ENCODE assay signal across 9 mouse cellular contexts in the genomic region with DNA sequence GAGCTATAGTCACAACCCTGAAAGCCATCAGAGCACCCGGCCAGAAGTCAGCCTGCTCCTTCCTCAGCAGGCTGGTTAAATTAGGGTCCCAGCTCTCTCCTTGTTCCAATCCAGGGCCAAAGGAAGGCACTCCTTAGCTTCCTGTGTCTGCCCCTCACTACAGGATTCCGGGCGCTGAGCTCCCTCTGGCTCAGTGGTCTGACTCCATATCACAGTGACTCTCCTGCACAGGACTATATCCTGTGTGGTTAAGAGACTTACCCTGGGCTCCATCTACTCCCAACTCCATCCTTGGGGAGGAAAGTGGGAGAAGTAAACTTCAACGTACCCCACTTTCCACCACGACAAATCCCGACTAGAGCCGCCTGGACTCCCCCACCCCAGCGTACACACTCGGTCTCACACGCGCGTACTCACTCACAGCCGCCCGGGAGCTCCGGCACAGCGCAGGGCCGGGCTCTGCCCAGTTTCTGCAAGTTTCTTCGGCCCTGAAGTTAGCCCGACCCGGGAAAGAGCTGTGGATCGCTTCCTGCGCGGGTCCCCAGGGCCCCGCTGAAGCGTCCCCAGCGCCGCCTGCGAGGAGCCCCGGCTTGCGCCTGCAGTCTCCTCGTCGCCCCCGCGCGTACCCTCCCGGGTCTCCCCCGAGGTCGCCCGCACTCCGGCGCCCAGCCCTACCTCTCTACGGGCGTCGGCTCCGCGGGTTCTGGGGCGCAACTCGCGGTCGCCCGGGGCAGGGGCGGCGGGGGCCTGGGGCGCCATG. TPM values are rescaled to one million over a fixed set of nuclear protein-coding genes. Genes with fewer than 3 reads are reported as not detected.
A peak's percentile ranks its signal among the peaks of the same experiment; 100 is the strongest.
DNase-seq lines count a peak whose midpoint lies in the region; ATAC-seq and TF ChIP-seq lines count a peak whose summit lies in the region.
"Had no signal": no experiment of that assay in that cellular context is flagged by ENCODE, and none has a peak within 500 bp of the region (broad histone marks: within the 10 kb centered on the region; RNA-seq: fewer than 3 reads in every experiment).

No protein-coding gene starts in this region.

- peak; percentile 49 to 61 for DNase-seq in layer of hippocampus, postnatal 10 days (ENCODE audit: low spot score in 2 of 2)
- no peak for DNase-seq in layer of hippocampus, adult 9-10 months (ENCODE audit: low spot score)
- no peak for DNase-seq in ES-E14 (ENCODE audit: low read depth, low spot score)
- DNase-seq in heart, embryonic 10.5 days (ENCODE audit: low spot score): no peak
- peak; percentile 69 for DNase-seq in kidney, postnatal 10 days
- peak; percentile 47 for DNase-seq in yolk sac, embryonic 10.5 days (ENCODE audit: low spot score)

- H3K4me3 ChIP-seq in ES-E14 (ENCODE audit: insufficient read depth in 1 of 2, low read depth in 1 of 2, low read length in 2 of 2, poor library complexity in 1 of 2, severe bottlenecking in 1 of 2): peak overlapping the region; percentile 83 to 90
- peak overlapping the region; percentile 90 for H3K4me3 ChIP-seq in heart, embryonic 10.5 days
- peak overlapping the region; percentile 89 for H3K4me3 ChIP-seq in midbrain, embryonic 12.5 days

- in situ Hi-C loops in ES-E14 (cut with MboI; ENCODE audit: low sequenced_read_pairs in 2 of 2, unreplicated experiment in 2 of 2): no loop called here

- no peaks in the 10 kb centered on the region for H3K27me3 ChIP-seq in heart, embryonic 10.5 days (ENCODE audit: insufficient read depth, poor library complexity, severe bottlenecking)
- H3K27me3 ChIP-seq in midbrain, embryonic 12.5 days: no peaks in the 10 kb centered on the region; the same call in 1 of the 2 replicates

- no peak overlapping the region; the same call in 1 of the 2 replicates for H3K27ac ChIP-seq in ES-E14 (ENCODE audit: insufficient read depth, low read depth, low read length, poor library complexity, severe bottlenecking)
- H3K27ac ChIP-seq in heart, embryonic 10.5 days: peak overlapping the region; percentile 99
- peak overlapping the region; percentile 98 for H3K27ac ChIP-seq in midbrain, embryonic 12.5 days (replicated peaks)

- no peaks in the 10 kb centered on the region for H3K9me3 ChIP-seq in ES-E14 (ENCODE audit: control insufficient read depth, insufficient read depth, low read depth, low read length)
- no peaks in the 10 kb centered on the region for H3K9me3 ChIP-seq in heart, embryonic 10.5 days
- no peaks in the 10 kb centered on the region for H3K9me3 ChIP-seq in midbrain, embryonic 12.5 days

- H3K9ac ChIP-seq in ES-E14 (ENCODE audit: insufficient read depth, low read depth, low read length, poor library complexity, severe bottlenecking): peak overlapping the region; percentile 89
- peak overlapping the region; percentile 92 for H3K9ac ChIP-seq in midbrain, embryonic 12.5 days (replicated peaks)

- ATAC-seq in common myeloid progenitor, adult 5-6 weeks (replicated peaks; ENCODE audit: low read depth, poor library complexity, severe bottlenecking): peak; percentile 53
- ATAC-seq in midbrain, embryonic 12.5 days (ENCODE audit: low FRiP score, low read depth): peak; percentile 62

- peaks cover 10 to 13% of the 10 kb centered on the region in 2 experiments; a peak in 3 of 4 replicates for H3K4me1 ChIP-seq in ES-E14 (ENCODE audit: control insufficient read depth in 2 of 2, insufficient read depth in 2 of 2, low read length in 2 of 2, poor library complexity in 1 of 2)
- H3K4me1 ChIP-seq in heart, embryonic 10.5 days: peaks cover 54% of the 10 kb centered on the region
- H3K4me1 ChIP-seq in midbrain, embryonic 12.5 days: peaks cover 53% of the 10 kb centered on the region

- no peaks in the 10 kb centered on the region; the same call in 1 of the 2 replicates for H3K36me3 ChIP-seq in ES-E14 (ENCODE audit: control insufficient read depth, insufficient read depth, low read length, poor library complexity, severe bottlenecking)
- peaks cover 5% of the 10 kb centered on the region; the same call in 1 of the 2 replicates for H3K36me3 ChIP-seq in heart, embryonic 10.5 days
- H3K36me3 ChIP-seq in midbrain, embryonic 12.5 days: peaks cover under 1% of the 10 kb centered on the region

- under 1% methylated on average over 53 of the region's 54 CpGs for WGBS in heart, embryonic 10.5 days
- WGBS in midbrain, embryonic 12.5 days: under 1% methylated on average over 52 of the region's 54 CpGs

- H3K4me2 ChIP-seq in midbrain, embryonic 12.5 days (replicated peaks): peak overlapping the region; percentile 55

TF ChIP-seq in ES-E14, 5 proteins besides CTCF, POLR2A, EP300 and RAD21:
- TF ChIP-seq CHD2 (IDR thresholded peaks at IDR 0.05; ENCODE audit: low read depth, low read length) (no peak), ZNF384 (IDR thresholded peaks at IDR 0.05; ENCODE audit: low read depth, low read length) (no peak), HCFC1 (IDR thresholded peaks at IDR 0.05; ENCODE audit: borderline replicate concordance, insufficient read depth, low read length) (no peak), ZC3H11A (IDR thresholded peaks at IDR 0.05; ENCODE audit: borderline replicate concordance, low read depth, low read length) (no peak), MAFK (IDR thresholded peaks at IDR 0.05; ENCODE audit: insufficient read depth, low read depth, low read length) (no peak)

RNA-seq across cellular contexts. Expression of gene Dennd2a, which starts 0.6 kb away (rescaled TPM):
- total RNA-seq in layer of hippocampus, postnatal 10 days (2021): 10 to 100 TPM; 33.3 to 33.6 TPM
- total RNA-seq in ES-E14 (2012; rRNA removed): 22.1 and 24.8 TPM in 2 replicates
- not detected in 2 replicates for total RNA-seq in common myeloid progenitor, adult 5-6 weeks (2017)
- 22.8 and 29.6 TPM in 2 replicates for polyA plus RNA-seq in heart, embryonic 10.5 days (2016; fragmentation: Nextera tagmentation; extraction: Ambion mirVana)
- polyA plus RNA-seq in midbrain, embryonic 12.5 days (2016; fragmentation: Nextera tagmentation; extraction: Ambion mirVana): 61.4 and 68.5 TPM in 2 replicates

RNA-seq across cellular contexts. Expression of gene Adck2, which starts 16.6 kb away (rescaled TPM):
- 10 to 100 TPM; 26.4 to 28.1 TPM for total RNA-seq in layer of hippocampus, postnatal 10 days (2021)
- total RNA-seq in ES-E14 (2012; rRNA removed): 11.4 and 18.1 TPM in 2 replicates
- 7.7 and 9.6 TPM in 2 replicates for total RNA-seq in common myeloid progenitor, adult 5-6 weeks (2017)
- polyA plus RNA-seq in heart, embryonic 10.5 days (2016; fragmentation: Nextera tagmentation; extraction: Ambion mirVana): 16.5 and 16.8 TPM in 2 replicates
- polyA plus RNA-seq in midbrain, embryonic 12.5 days (2016; fragmentation: Nextera tagmentation; extraction: Ambion mirVana): 35.9 and 36.9 TPM in 2 replicates

RNA-seq across cellular contexts. Expression of gene Gm42420, which starts 28.5 kb away (rescaled TPM):
- total RNA-seq in layer of hippocampus, postnatal 10 days (2021): not detected
- not detected in 2 replicates for total RNA-seq in ES-E14 (2012; rRNA removed)
- 2.3 TPM in 1 of 2 replicates, not detected in the other for total RNA-seq in common myeloid progenitor, adult 5-6 weeks (2017)
- polyA plus RNA-seq in heart, embryonic 10.5 days (2016; fragmentation: Nextera tagmentation; extraction: Ambion mirVana): 1.5 TPM in 1 of 2 replicates, not detected in the other
- polyA plus RNA-seq in midbrain, embryonic 12.5 days (2016; fragmentation: Nextera tagmentation; extraction: Ambion mirVana): 0.37 and 1.2 TPM in 2 replicates
- total RNA-seq: left cerebral cortex, postnatal 10 days had no signal

RNA-seq across cellular contexts. Expression of gene Ndufb2, which starts 35.3 kb away (rescaled TPM):
- total RNA-seq in layer of hippocampus, postnatal 10 days (2021): 100 to 1,000 TPM; 183 to 201 TPM
- total RNA-seq in ES-E14 (2012; rRNA removed): 109 and 122 TPM in 2 replicates
- total RNA-seq in common myeloid progenitor, adult 5-6 weeks (2017): 45.4 and 74.5 TPM in 2 replicates
- 404 and 515 TPM in 2 replicates for polyA plus RNA-seq in heart, embryonic 10.5 days (2016; fragmentation: Nextera tagmentation; extraction: Ambion mirVana)
- 267 and 275 TPM in 2 replicates for polyA plus RNA-seq in midbrain, embryonic 12.5 days (2016; fragmentation: Nextera tagmentation; extraction: Ambion mirVana)

Comparison
In these comparisons a context has a peak if more than half of its experiments do, and no peak if none do; other contexts are left out.
1. DNase-seq: peak in layer of hippocampus, postnatal 10 days (2 of 2), kidney, postnatal 10 days (single experiment) and yolk sac, embryonic 10.5 days (single experiment); none in layer of hippocampus, adult 9-10 months (single experiment), ES-E14 (single experiment) and heart, embryonic 10.5 days (single experiment).
2. RNA of gene Dennd2a, which starts 0.6 kb away (total RNA-seq): 33.3 to 33.6 TPM in layer of hippocampus, postnatal 10 days and 22.1 to 24.8 TPM in ES-E14; not detected in common myeloid progenitor, adult 5-6 weeks; every median in the first group is over 10 times any median in the second.
3. Peak in every context shown above with its lines, with median percentiles within 50 percentile points of each other: H3K4me3 ChIP-seq.